Mouse (Mus musculus) heart, embryonic 15.5 days (tissue): Measurements from ENCODE around the gene Chd2. TPM values are rescaled to one million over a fixed set of nuclear protein-coding genes. Genes with fewer than 3 reads are reported as not detected.

Experiments used
- ATAC-seq: fragments of 200-750 bp; cut with Nextera tagmentation; replicated peaks from 2 replicates; pipeline ENCODE4 v1.8.0; 2017; ENCODE audit warnings: low read depth, moderate TSS enrichment; ENCODE audit not compliant: insufficient number of reproducible peaks, insufficient read depth, low FRiP score
- H3K27ac ChIP-seq: fragments of 300-500 bp; sonication (generic); 2 replicates; pipeline ENCODE4 v1.5.1; 2015; ENCODE audit warnings: mild to moderate bottlenecking, inconsistent platforms
- H3K27me3 ChIP-seq: fragments of 300-500 bp; sonication (generic); 2 replicates; pipeline ENCODE4 v1.6.1; 2015; ENCODE audit warnings: inconsistent platforms
- H3K36me3 ChIP-seq: fragments of 300-500 bp; sonication (generic); 2 replicates; pipeline ENCODE4 v1.6.1; 2015; ENCODE audit warnings: mild to moderate bottlenecking, inconsistent platforms
- H3K4me1 ChIP-seq: fragments of 300-500 bp; sonication (generic); replicated peaks from 2 replicates; pipeline ENCODE4 v1.6.1; 2015; ENCODE audit warnings: inconsistent platforms
- H3K4me2 ChIP-seq: fragments of 300-500 bp; sonication (generic); 2 replicates; pipeline ENCODE4 v1.6.1; 2015; ENCODE audit warnings: inconsistent platforms, mild to moderate bottlenecking, moderate library complexity
- H3K4me3 ChIP-seq: fragments of 300-500 bp; sonication (generic); 2 replicates; pipeline ENCODE4 v1.5.1; 2015; ENCODE audit warnings: mild to moderate bottlenecking, inconsistent platforms
- H3K9ac ChIP-seq: fragments of 300-500 bp; sonication (generic); 2 replicates; pipeline ENCODE4 v1.6.1; 2015; ENCODE audit warnings: mild to moderate bottlenecking, inconsistent platforms
- H3K9me3 ChIP-seq: fragments of 300-500 bp; sonication (generic); replicated peaks from 2 replicates; pipeline ENCODE4 v1.6.1; 2016; ENCODE audit warnings: inconsistent platforms
- WGBS: fragments of 180-500 bp; shearing (Covaris S2); methylation state at CpG from one replicate; pipeline ENCODE4 v1.1.7; 2015; ENCODE audit warnings: mixed read lengths; 5-methylcytosine and 5-hydroxymethylcytosine counted together
- polyA plus RNA-seq: library from polyadenylated mRNA; unstranded; fragments of >200 nt; fragmentation: Nextera tagmentation; extraction: Ambion mirVana; gene quantifications from 2 replicates; pipeline ENCODE4 v1.2.1, GENCODE M21; 2015

Gene Chd2
- polyA plus RNA-seq, 1 experiment from 2014 or later = 41.2 TPM

DNA sequence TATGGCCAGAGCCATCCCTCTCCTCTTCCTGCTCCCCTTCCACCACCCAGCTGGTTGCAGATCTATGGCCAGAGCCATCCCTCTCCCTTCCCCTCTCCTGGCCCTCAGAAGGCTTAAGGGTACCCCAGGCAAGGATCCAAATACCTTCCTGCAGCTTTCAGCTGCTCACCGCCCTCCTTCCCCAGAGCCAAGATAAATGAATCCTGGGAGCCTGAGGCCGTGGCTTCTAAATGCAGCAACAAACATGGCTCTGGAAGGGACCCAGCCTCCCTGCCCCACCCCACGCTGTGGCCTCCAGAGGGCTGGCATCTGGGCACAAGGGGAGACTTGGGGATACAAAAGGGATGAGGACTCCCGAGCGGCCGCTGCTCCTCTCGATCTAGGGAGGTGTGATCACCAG, 129.2 kb downstream of the Chd2 start:
- Histone ChIP-seq H3K36me3 (no peaks in the 10 kb centered on the region), H3K27ac (peak overlapping the region; percentile 58), H3K4me1 (peaks cover 16% of the 10 kb centered on the region), H3K9ac (no peak overlapping the region), H3K4me3 (no peak overlapping the region), H3K4me2 (no peak overlapping the region), H3K9me3 (no peaks in the 10 kb centered on the region), H3K27me3 (no peaks in the 10 kb centered on the region)
- WGBS = 51% methylated on average over 7 of the region's 7 CpGs
- peak; percentile 32; the same call in 1 of the 2 replicates for ATAC-seq

GRCm38 (mm10) chr7:73411986-73412385, 129.6 kb downstream of the Chd2 start:
- peak overlapping the region; percentile 58 for H3K27ac ChIP-seq
- no peak overlapping the region for H3K4me2 ChIP-seq
- no peaks in the 10 kb centered on the region for H3K9me3 ChIP-seq
- no peak for ATAC-seq
- H3K36me3 ChIP-seq = no peaks in the 10 kb centered on the region
- peaks cover 16% of the 10 kb centered on the region for H3K4me1 ChIP-seq
- H3K9ac ChIP-seq = no peak overlapping the region
- H3K27me3 ChIP-seq = no peaks in the 10 kb centered on the region
- WGBS = 77% methylated on average over 4 of the region's 4 CpGs
- H3K4me3 ChIP-seq = no peak overlapping the region

DNA sequence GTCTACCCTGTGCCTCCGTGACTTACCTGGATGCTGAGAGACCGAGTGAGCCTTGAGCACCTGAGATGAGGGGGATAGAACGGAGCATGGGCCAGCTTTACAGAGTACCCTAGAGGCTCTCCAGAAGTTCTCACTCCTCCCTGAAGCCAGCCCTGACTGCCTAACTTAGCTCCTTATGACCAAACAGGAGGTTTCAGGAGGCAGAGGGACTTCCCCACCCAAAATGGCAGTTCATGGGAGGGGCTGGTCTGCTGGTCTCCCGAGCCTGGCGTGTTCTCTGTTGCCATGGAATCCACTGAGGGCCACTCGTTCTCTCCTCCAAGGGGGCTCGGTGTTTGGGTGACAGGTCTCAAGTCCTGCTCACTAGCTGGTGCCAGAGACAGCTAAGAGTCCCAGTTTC, 130.1 kb downstream of the Chd2 start:
- no peak overlapping the region for H3K4me3 ChIP-seq
- 72% methylated on average over 7 of the region's 7 CpGs for WGBS
- ATAC-seq = no peak
- H3K4me1 ChIP-seq = peaks cover 16% of the 10 kb centered on the region
- H3K27ac ChIP-seq = no peak overlapping the region
- no peaks in the 10 kb centered on the region for H3K27me3 ChIP-seq
- no peak overlapping the region for H3K4me2 ChIP-seq
- H3K9ac ChIP-seq = no peak overlapping the region
- H3K36me3 ChIP-seq = no peaks in the 10 kb centered on the region
- no peaks in the 10 kb centered on the region for H3K9me3 ChIP-seq

DNA sequence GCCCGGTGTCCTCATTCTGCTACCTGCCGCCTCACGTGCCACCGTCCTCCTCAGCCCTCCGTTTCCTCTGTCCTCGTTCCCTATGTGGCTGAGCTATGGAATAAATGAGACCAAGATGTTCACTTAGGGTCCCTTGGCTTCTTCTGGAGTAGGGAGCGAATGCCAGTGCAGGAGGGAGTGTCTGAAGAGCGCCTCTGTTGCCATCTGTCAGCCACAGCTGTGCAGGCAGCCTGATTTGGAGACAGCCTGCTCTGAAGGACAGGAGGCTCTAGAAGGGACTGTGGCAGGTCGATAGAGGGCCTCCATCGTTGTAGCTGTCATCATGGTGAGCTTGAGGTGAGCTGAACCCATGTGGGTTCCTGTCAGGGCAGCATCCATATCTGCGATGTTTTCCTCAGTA, 136.1 kb downstream of the Chd2 start:
- Histone ChIP-seq H3K4me1 (no peaks in the 10 kb centered on the region; the same call in 1 of the 2 replicates), H3K9me3 (no peaks in the 10 kb centered on the region), H3K9ac (no peak overlapping the region), H3K27me3 (peaks cover 8% of the 10 kb centered on the region), H3K4me2 (no peak overlapping the region), H3K36me3 (no peaks in the 10 kb centered on the region; the same call in 1 of the 2 replicates), H3K4me3 (no peak overlapping the region), H3K27ac (no peak overlapping the region)
- 79% methylated on average over 11 of the region's 11 CpGs for WGBS
- ATAC-seq = no peak

DNA sequence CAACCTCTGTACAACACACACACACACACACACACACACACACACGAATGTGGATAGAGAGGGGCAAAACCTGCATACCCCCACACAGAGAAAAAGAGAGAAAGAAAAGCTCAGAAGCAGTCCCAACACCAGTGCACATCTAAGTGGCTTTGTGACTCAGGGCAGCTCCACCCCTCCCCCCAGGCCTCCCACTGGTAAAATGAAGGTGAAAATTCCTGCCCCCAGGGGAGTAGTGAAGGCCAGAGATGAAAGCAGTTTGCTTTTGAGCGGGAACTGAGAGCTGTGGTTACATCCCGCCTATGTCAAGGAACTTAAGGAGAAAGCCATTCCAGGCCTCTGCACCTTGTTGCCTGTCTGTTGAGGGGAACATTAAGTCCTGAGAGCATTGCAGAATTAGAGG, 138.1 kb downstream of the Chd2 start:
- WGBS = 39% methylated on average over 3 of the region's 3 CpGs
- H3K9me3 ChIP-seq = no peaks in the 10 kb centered on the region
- no peak overlapping the region for H3K4me2 ChIP-seq
- no peaks in the 10 kb centered on the region; the same call in 1 of the 2 replicates for H3K36me3 ChIP-seq
- peaks cover 19% of the 10 kb centered on the region for H3K4me1 ChIP-seq
- peaks cover 24% of the 10 kb centered on the region for H3K27me3 ChIP-seq
- H3K4me3 ChIP-seq = no peak overlapping the region
- no peak for ATAC-seq
- H3K27ac ChIP-seq = no peak overlapping the region
- no peak overlapping the region for H3K9ac ChIP-seq

GRCm38 (mm10) chr7:73402671-73403070, 139.0 kb downstream of the Chd2 start:
- Histone ChIP-seq H3K4me3 (no peak overlapping the region), H3K4me2 (no peak overlapping the region), H3K9ac (no peak overlapping the region), H3K9me3 (no peaks in the 10 kb centered on the region), H3K4me1 (peaks cover 24% of the 10 kb centered on the region), H3K27ac (no peak overlapping the region), H3K27me3 (peaks cover 32% of the 10 kb centered on the region), H3K36me3 (no peaks in the 10 kb centered on the region; the same call in 1 of the 2 replicates)
- 74% methylated on average over 1 of the region's 1 CpGs for WGBS
- no peak for ATAC-seq

GRCm38 (mm10) chr7:73402106-73402505, 139.5 kb downstream of the Chd2 start:
- no peak overlapping the region for H3K9ac ChIP-seq
- 66% methylated on average over 2 of the region's 2 CpGs for WGBS
- no peaks in the 10 kb centered on the region for H3K9me3 ChIP-seq
- no peak for ATAC-seq
- H3K27me3 ChIP-seq = peaks cover 38% of the 10 kb centered on the region
- H3K4me2 ChIP-seq = no peak overlapping the region
- no peak overlapping the region for H3K27ac ChIP-seq
- H3K4me3 ChIP-seq = no peak overlapping the region
- no peaks in the 10 kb centered on the region; the same call in 1 of the 2 replicates for H3K36me3 ChIP-seq
- H3K4me1 ChIP-seq = peaks cover 24% of the 10 kb centered on the region

GRCm38 (mm10) chr7:73400051-73400916, 141.3 kb downstream of the Chd2 start:
- H3K4me2 ChIP-seq = peak overlapping the region; percentile 74
- peaks cover 24% of the 10 kb centered on the region for H3K4me1 ChIP-seq
- no peaks in the 10 kb centered on the region for H3K36me3 ChIP-seq
- H3K9ac ChIP-seq = peak overlapping the region; percentile 30; the same call in 1 of the 2 replicates
- H3K4me3 ChIP-seq = peak overlapping the region; percentile 45
- no peak for ATAC-seq
- 27% methylated on average over 20 of the region's 20 CpGs for WGBS
- H3K9me3 ChIP-seq = no peaks in the 10 kb centered on the region
- H3K27me3 ChIP-seq = peaks cover 42% of the 10 kb centered on the region
- H3K27ac ChIP-seq = no peak overlapping the region

DNA sequence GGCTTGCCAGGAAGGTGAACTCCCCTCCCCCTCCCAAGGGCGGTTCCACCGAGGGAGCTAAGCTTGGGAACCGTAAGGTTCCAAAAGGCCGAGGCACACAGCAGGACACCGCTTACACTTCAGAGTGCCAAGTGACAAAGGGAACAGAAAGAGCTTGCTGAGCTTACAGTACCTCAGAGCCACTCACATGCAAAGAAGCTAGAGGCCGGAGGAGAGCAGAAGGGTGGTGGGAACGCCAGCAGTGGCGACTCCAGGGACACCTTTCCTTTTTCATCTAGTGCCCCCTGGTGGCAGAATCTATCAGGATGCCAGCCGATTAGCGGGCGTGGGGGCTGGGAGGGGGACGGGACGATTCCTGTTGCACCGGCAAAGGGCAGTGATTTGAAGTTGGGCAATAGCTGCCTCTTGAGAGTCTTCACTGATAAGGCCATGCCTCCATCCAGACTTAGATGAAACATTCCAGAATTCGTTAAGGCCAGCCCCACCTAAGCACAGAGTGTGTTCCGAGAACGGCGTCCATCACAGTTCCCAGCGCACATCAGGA, 142.1 kb downstream of the Chd2 start:
- Histone ChIP-seq H3K9ac (peak overlapping the region; percentile 30; the same call in 1 of the 2 replicates), H3K27ac (no peak overlapping the region), H3K4me1 (peaks cover 24% of the 10 kb centered on the region), H3K27me3 (peaks cover 42% of the 10 kb centered on the region), H3K36me3 (no peaks in the 10 kb centered on the region), H3K4me3 (peak overlapping the region; percentile 45), H3K9me3 (no peaks in the 10 kb centered on the region), H3K4me2 (peak overlapping the region; percentile 74)
- 3% methylated on average over 19 of the region's 19 CpGs for WGBS
- ATAC-seq = peak; percentile 53

- peak; percentile 10; the same call in 1 of the 2 replicates for ATAC-seq
- Histone ChIP-seq H3K4me1 (peaks cover 24% of the 10 kb centered on the region), H3K4me3 (peak overlapping the region; percentile 45), H3K27ac (no peak overlapping the region), H3K4me2 (peak overlapping the region; percentile 74), H3K9ac (0 out of 2 replicates have a peak overlapping the region, but pooled peaks have one; percentile 30), H3K36me3 (no peaks in the 10 kb centered on the region), H3K27me3 (peaks cover 42% of the 10 kb centered on the region), H3K9me3 (no peaks in the 10 kb centered on the region)
- WGBS = 7% methylated on average over 19 of the region's 19 CpGs
Observed at GRCm38 (mm10) chr7:73398806-73399442, 142.7 kb downstream of the Chd2 start.

GRCm38 (mm10) chr7:73398319-73398718, 143.3 kb downstream of the Chd2 start:
- peaks cover 47% of the 10 kb centered on the region for H3K27me3 ChIP-seq
- H3K27ac ChIP-seq = no peak overlapping the region
- 10% methylated on average over 11 of the region's 11 CpGs for WGBS
- peaks cover 27% of the 10 kb centered on the region for H3K4me1 ChIP-seq
- no peaks in the 10 kb centered on the region for H3K36me3 ChIP-seq
- peak overlapping the region; percentile 74 for H3K4me2 ChIP-seq
- ATAC-seq = no peak
- H3K9ac ChIP-seq = no peak overlapping the region
- H3K4me3 ChIP-seq = peak overlapping the region; percentile 45; the same call in 1 of the 2 replicates
- H3K9me3 ChIP-seq = no peaks in the 10 kb centered on the region
